9 mouse cellular contexts compared by ENCODE assay signal in genomic region chr2:75879791-75880190, GRCm38 (mm10). TPM values are rescaled to one million over a fixed set of nuclear protein-coding genes. Genes with fewer than 3 reads are reported as not detected.
DNase-seq lines count a peak whose midpoint lies in the region; ATAC-seq and TF ChIP-seq lines count a peak whose summit lies in the region.
"Had no signal": no experiment of that assay in that cellular context is flagged by ENCODE, and none has a peak within 500 bp of the region (broad histone marks: within the 10 kb centered on the region; RNA-seq: fewer than 3 reads in every experiment).

No protein-coding gene starts in this region.

- WGBS in heart, embryonic 10.5 days: 55% methylated on average over 3 of the region's 3 CpGs
- WGBS in lung, embryonic 14.5 days: 45% methylated on average over 3 of the region's 3 CpGs

- ATAC-seq in lung, embryonic 14.5 days (ENCODE audit: insufficient read depth): no peak

- intact Hi-C loops in heart, postnatal 10 days (cut with DNase I): loop anchor here (1.0 kb wide), 2 partner anchors 93 to 274 kb away; no protein-coding TSS in a partner anchor

- DNase-seq in heart, postnatal 10 days: peak; percentile 12 to 49
- no peak for DNase-seq in heart, embryonic 10.5 days (ENCODE audit: low spot score)
- DNase-seq in lung, embryonic 14.5 days: peak; percentile 69
- no peak for DNase-seq in lung, postnatal 4 days
- peak; percentile 61 for DNase-seq in brain, embryonic 14.5 days (ENCODE audit: low read depth)
- peak; percentile 36 for DNase-seq in retina, postnatal 1 day
- no peak for DNase-seq in left cerebral cortex, adult 8-10 months (ENCODE audit: low spot score in 2 of 2)
- no peak for DNase-seq in adrenal gland, adult 18-20 months (ENCODE audit: low spot score in 2 of 2)
- DNase-seq: right cerebral cortex, postnatal 4 days had no signal

- TF ChIP-seq CTCF in lung, embryonic 14.5 days (IDR thresholded peaks at IDR 0.05; ENCODE audit: low read depth): peak; percentile 64
- peak; percentile 65; the same call in 1 of the 2 replicates for TF ChIP-seq CTCF in brain, embryonic 14.5 days (IDR thresholded peaks at IDR 0.05; ENCODE audit: borderline replicate concordance, extremely low read depth, insufficient read depth, insufficient read length)

- H3K27ac ChIP-seq in heart, embryonic 10.5 days: no peak overlapping the region
- H3K27ac ChIP-seq in lung, embryonic 14.5 days (ENCODE audit: low read depth): no peak overlapping the region

- H3K4me3 ChIP-seq in heart, embryonic 10.5 days: no peak overlapping the region
- no peak overlapping the region for H3K4me3 ChIP-seq in lung, embryonic 14.5 days (ENCODE audit: low read depth, low read length)

- H3K4me1 ChIP-seq in heart, embryonic 10.5 days: no peaks in the 10 kb centered on the region
- no peaks in the 10 kb centered on the region for H3K4me1 ChIP-seq in lung, embryonic 14.5 days (ENCODE audit: insufficient read depth)

- peaks cover 5% of the 10 kb centered on the region; the same call in 1 of the 2 replicates for H3K36me3 ChIP-seq in heart, embryonic 10.5 days
- peaks cover 24% of the 10 kb centered on the region; the same call in 1 of the 2 replicates for H3K36me3 ChIP-seq in lung, embryonic 14.5 days (ENCODE audit: insufficient read depth)

- no peak overlapping the region for H3K9ac ChIP-seq in lung, embryonic 14.5 days

- no peaks in the 10 kb centered on the region for H3K9me3 ChIP-seq in heart, embryonic 10.5 days
- H3K9me3 ChIP-seq in lung, embryonic 14.5 days (ENCODE audit: low read depth, low read length): no peaks in the 10 kb centered on the region

- no peak for TF ChIP-seq POLR2A in brain, embryonic 14.5 days (IDR thresholded peaks at IDR 0.05; ENCODE audit: borderline replicate concordance, extremely low read depth, insufficient read depth, insufficient read length, poor library complexity, severe bottlenecking)

- no peaks in the 10 kb centered on the region for H3K27me3 ChIP-seq in heart, embryonic 10.5 days (ENCODE audit: insufficient read depth, poor library complexity, severe bottlenecking)
- H3K27me3 ChIP-seq in lung, embryonic 14.5 days (ENCODE audit: insufficient read depth, low read length): no peaks in the 10 kb centered on the region

- no peak overlapping the region for H3K4me2 ChIP-seq in lung, embryonic 14.5 days

RNA-seq across cellular contexts. Expression of gene Agps, which starts 47.8 kb away (rescaled TPM):
- 10 to 100 TPM; 44.1 to 44.8 TPM for total RNA-seq in heart, postnatal 10 days (2021)
- polyA plus RNA-seq in heart, embryonic 10.5 days (2016; fragmentation: Nextera tagmentation; extraction: Ambion mirVana): 48.6 and 49.5 TPM in 2 replicates
- polyA plus RNA-seq in lung, embryonic 14.5 days (2014; fragmentation: Nextera tagmentation; extraction: Ambion mirVana): 47.9 and 55.7 TPM in 2 replicates
- 17.5 and 21.5 TPM in 2 replicates for polyA plus RNA-seq in brain, embryonic 14.5 days (2012; rRNA removed)
- 10 to 100 TPM; 32.0 to 42.5 (median 34.6) TPM for total RNA-seq in left cerebral cortex, adult 8-10 months (2022)
- total RNA-seq in adrenal gland, adult 18-20 months (2021): 10 to 100 TPM; 28.4 to 34.1 TPM

RNA-seq across cellular contexts. Expression of gene Ttc30b, which starts 58.6 kb away (rescaled TPM):
- total RNA-seq in heart, postnatal 10 days (2021): 10 to 100 TPM; 13.6 to 14.9 TPM
- polyA plus RNA-seq in heart, embryonic 10.5 days (2016; fragmentation: Nextera tagmentation; extraction: Ambion mirVana): 6.1 and 8.1 TPM in 2 replicates
- 10.1 and 13.1 TPM in 2 replicates for polyA plus RNA-seq in lung, embryonic 14.5 days (2014; fragmentation: Nextera tagmentation; extraction: Ambion mirVana)
- 12.1 and 13.5 TPM in 2 replicates for polyA plus RNA-seq in brain, embryonic 14.5 days (2012; rRNA removed)
- total RNA-seq in left cerebral cortex, adult 8-10 months (2022): 10 to 100 TPM; 12.4 to 14.1 (median 13.8) TPM
- 10 to 100 TPM; 12.3 to 12.6 TPM for total RNA-seq in adrenal gland, adult 18-20 months (2021)

Comparison
In these comparisons a context has a peak if more than half of its experiments do, and no peak if none do; other contexts are left out.
1. DNase-seq: peak in heart, postnatal 10 days (2 of 2), lung, embryonic 14.5 days (single experiment), brain, embryonic 14.5 days (single experiment) and retina, postnatal 1 day (single experiment); none in heart, embryonic 10.5 days (single experiment), lung, postnatal 4 days (0 of 2), left cerebral cortex, adult 8-10 months (0 of 2) and adrenal gland, adult 18-20 months (0 of 2).